26 mouse cellular contexts compared by ENCODE assay signal in genomic region chr9:35041493-35041892, GRCm38 (mm10).
DNase-seq lines count a peak whose midpoint lies in the region; TF ChIP-seq lines count a peak whose summit lies in the region.
"Had no signal": no experiment of that assay in that cellular context is flagged by ENCODE, and none has a peak within 500 bp of the region (broad histone marks: within the 10 kb centered on the region; RNA-seq: fewer than 3 reads in every experiment).

No protein-coding gene starts in this region.

- intact Hi-C loops in gastrocnemius, postnatal 14 days (cut with DNase I; ENCODE audit: low total_unique reads): no loop called here
- intact Hi-C loops in gastrocnemius, postnatal 36 days (cut with DNase I): no loop called here

- H3K4me1 ChIP-seq in kidney, adult 2 months (ENCODE audit: control insufficient read depth, insufficient read depth, low read length): peaks cover 10% of the 10 kb centered on the region; the same call in 1 of the 2 replicates

- WGBS in kidney, adult 2 months: 55% methylated on average over 5 of the region's 5 CpGs

- H3K27me3 ChIP-seq in kidney, adult 2 months (replicated peaks; ENCODE audit: control insufficient read depth, insufficient read depth, low read length): no peaks in the 10 kb centered on the region
- H3K27me3 ChIP-seq: CH12.LX; embryonic facial prominence, embryonic 13.5 days; forebrain, embryonic 12.5 days; hindbrain, embryonic 13.5 days; lung, embryonic 15.5 days; midbrain, embryonic 15.5 days; Patski had no signal

- no peak overlapping the region for H3K4me3 ChIP-seq in kidney, adult 2 months (ENCODE audit: insufficient read depth, low read depth, low read length)
- H3K4me3 ChIP-seq: embryonic facial prominence, embryonic 13.5 days; erythroblast, embryonic 14.5 days; forebrain, embryonic 12.5 days; heart, embryonic 10.5 days; hindbrain, embryonic 13.5 days; lung, embryonic 15.5 days; midbrain, embryonic 10.5 days; midbrain, embryonic 15.5 days had no signal

- no peaks in the 10 kb centered on the region for H3K36me3 ChIP-seq in kidney, adult 2 months (ENCODE audit: control insufficient read depth, insufficient read depth, low read length)
- H3K36me3 ChIP-seq: embryonic facial prominence, embryonic 13.5 days; forebrain, embryonic 12.5 days; heart, embryonic 10.5 days; hindbrain, embryonic 13.5 days; lung, embryonic 15.5 days; midbrain, embryonic 10.5 days; midbrain, embryonic 15.5 days had no signal

- DNase-seq in adrenal gland, adult 2 months: peak; percentile 15
- no peak for DNase-seq in adrenal gland, adult 18-20 months (ENCODE audit: low spot score in 2 of 2)
- peak; percentile 43 for DNase-seq in gastrocnemius, postnatal 14 days
- DNase-seq in gastrocnemius, postnatal 36 days: no peak
- DNase-seq in kidney, adult 2 months: peak; percentile 40
- DNase-seq in kidney, postnatal 25 days: no peak
- DNase-seq in skeletal muscle tissue, adult 2 months (ENCODE audit: low read depth, low spot score): peak; percentile 49
- DNase-seq in embryo, embryonic 11 days: no peak
- DNase-seq: adrenal gland, adult 8-10 months; cerebellum, adult 8-10 months; cerebellum, postnatal 36 days; heart, postnatal 4 days; kidney, adult 9 months; kidney, postnatal 10 days; layer of hippocampus, adult 9-11 months; right cerebral cortex, postnatal 4 days had no signal

- TF ChIP-seq CTCF in kidney, adult 2 months (conservative IDR thresholded peaks at IDR 0.05; ENCODE audit: insufficient read depth, insufficient read length, low read depth, low read length): no peak

- no peak for TF ChIP-seq POLR2A in kidney, adult 2 months (IDR thresholded peaks at IDR 0.05; ENCODE audit: low read depth, low read length)

- H3K27ac ChIP-seq in kidney, adult 2 months (ENCODE audit: insufficient read depth, low read depth, low read length): no peak overlapping the region
- H3K27ac ChIP-seq: embryonic facial prominence, embryonic 13.5 days; forebrain, embryonic 12.5 days; heart, embryonic 10.5 days; hindbrain, embryonic 13.5 days; lung, embryonic 15.5 days; midbrain, embryonic 10.5 days; midbrain, embryonic 15.5 days had no signal

Comparison
In these comparisons a context has a peak if more than half of its experiments do, and no peak if none do; other contexts are left out.
1. DNase-seq: peak in adrenal gland, adult 2 months (single experiment), gastrocnemius, postnatal 14 days (single experiment), kidney, adult 2 months (single experiment) and skeletal muscle tissue, adult 2 months (single experiment); none in adrenal gland, adult 18-20 months (0 of 2), gastrocnemius, postnatal 36 days (0 of 2), kidney, postnatal 25 days (0 of 2) and embryo, embryonic 11 days (single experiment).